Comparison of ENCODE assay signal across 12 mouse cellular contexts in the genomic region with DNA sequence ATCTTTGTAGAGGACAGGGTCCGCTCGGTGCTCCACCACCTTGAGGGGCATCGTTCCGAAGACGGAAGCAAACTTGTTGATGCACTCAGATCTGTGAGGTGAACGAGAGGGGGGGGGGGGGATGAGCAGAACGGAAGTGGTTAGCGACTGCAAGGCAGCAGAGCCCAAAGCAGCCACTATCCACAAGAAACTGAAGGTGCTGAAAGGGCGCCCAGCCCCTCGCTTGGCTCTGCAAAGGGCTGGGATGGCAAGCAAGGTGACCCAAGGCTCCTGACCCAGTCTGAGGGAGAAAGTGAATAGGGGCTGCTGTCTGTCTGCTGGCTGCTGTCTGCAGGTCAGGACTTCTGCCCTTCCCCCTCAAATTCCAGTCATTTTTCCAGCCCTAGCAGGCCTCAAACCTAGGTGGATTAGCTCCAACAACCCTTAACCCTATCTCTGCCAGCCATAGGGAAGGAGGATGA. TPM values are rescaled to one million over a fixed set of nuclear protein-coding genes. Genes with fewer than 3 reads are reported as not detected.
DNase-seq lines count a peak whose midpoint lies in the region; ATAC-seq and TF ChIP-seq lines count a peak whose summit lies in the region.
"Had no signal": no experiment of that assay in that cellular context is flagged by ENCODE, and none has a peak within 500 bp of the region (broad histone marks: within the 10 kb centered on the region; RNA-seq: fewer than 3 reads in every experiment).

No protein-coding gene starts in this region.

- H3K27ac ChIP-seq in forebrain, embryonic 11.5 days (ENCODE audit: low read depth, low read length) = no peak overlapping the region
- no peak overlapping the region for H3K27ac ChIP-seq in forebrain, embryonic 13.5 days
- no peak overlapping the region for H3K27ac ChIP-seq in lung, embryonic 16.5 days (ENCODE audit: low read length)
- H3K27ac ChIP-seq in lung, postnatal 0 days (ENCODE audit: low read length) = no peak overlapping the region
- no peak overlapping the region for H3K27ac ChIP-seq in thymus, adult 2 months (ENCODE audit: control insufficient read depth, insufficient read depth, low read length)
- H3K27ac ChIP-seq: liver, embryonic 12.5 days had no signal

- no peak for TF ChIP-seq POLR2A in thymus, adult 2 months (IDR thresholded peaks at IDR 0.05; ENCODE audit: control insufficient read depth, extremely low read depth, insufficient read depth, low read length, poor library complexity)

- peaks cover 6% of the 10 kb centered on the region; the same call in 1 of the 2 replicates for H3K4me1 ChIP-seq in forebrain, embryonic 11.5 days (replicated peaks; ENCODE audit: control insufficient read depth, insufficient read depth, low read length)
- peaks cover 7% of the 10 kb centered on the region for H3K4me1 ChIP-seq in forebrain, embryonic 13.5 days
- peaks cover 14% of the 10 kb centered on the region for H3K4me1 ChIP-seq in lung, embryonic 16.5 days (replicated peaks; ENCODE audit: control insufficient read depth, insufficient read depth, low read length)
- peaks cover 4% of the 10 kb centered on the region for H3K4me1 ChIP-seq in lung, postnatal 0 days (ENCODE audit: insufficient read depth, low read depth, low read length)
- peaks cover 14% of the 10 kb centered on the region for H3K4me1 ChIP-seq in thymus, adult 2 months (replicated peaks; ENCODE audit: control insufficient read depth, insufficient read depth, low read length)

- H3K36me3 ChIP-seq in forebrain, embryonic 11.5 days (ENCODE audit: control insufficient read depth, insufficient read depth, low read length) = no peaks in the 10 kb centered on the region; the same call in 1 of the 2 replicates
- H3K36me3 ChIP-seq in forebrain, embryonic 13.5 days (ENCODE audit: poor library complexity, severe bottlenecking) = peaks cover 18% of the 10 kb centered on the region
- H3K36me3 ChIP-seq in lung, embryonic 16.5 days (ENCODE audit: control insufficient read depth, insufficient read depth, low read length) = peaks cover 7% of the 10 kb centered on the region
- no peaks in the 10 kb centered on the region; the same call in 1 of the 2 replicates for H3K36me3 ChIP-seq in lung, postnatal 0 days (ENCODE audit: insufficient read depth, low read length)
- H3K36me3 ChIP-seq in thymus, adult 2 months (ENCODE audit: control insufficient read depth, insufficient read depth, low read length) = no peaks in the 10 kb centered on the region

- 31% methylated on average over 8 of the region's 10 CpGs for WGBS in forebrain, embryonic 11.5 days
- 41% methylated on average over 8 of the region's 10 CpGs for whole genome bisulfite sequencing in forebrain, embryonic 13.5 days
- WGBS in lung, embryonic 16.5 days = 31% methylated on average over 8 of the region's 10 CpGs
- WGBS in lung, postnatal 0 days = 31% methylated on average over 9 of the region's 10 CpGs
- 66% methylated on average over 10 of the region's 10 CpGs for WGBS in thymus, adult 2 months

- no peaks in the 10 kb centered on the region for H3K9me3 ChIP-seq in forebrain, embryonic 11.5 days (ENCODE audit: control insufficient read depth, low read length)
- H3K9me3 ChIP-seq in forebrain, embryonic 13.5 days (replicated peaks) = no peaks in the 10 kb centered on the region
- no peaks in the 10 kb centered on the region for H3K9me3 ChIP-seq in lung, embryonic 16.5 days (ENCODE audit: control insufficient read depth, low read length)
- H3K9me3 ChIP-seq in lung, postnatal 0 days (ENCODE audit: low read length) = no peaks in the 10 kb centered on the region
- H3K9me3 ChIP-seq: liver, embryonic 12.5 days had no signal

- no peak for TF ChIP-seq CTCF in lung, postnatal 0 days (IDR thresholded peaks at IDR 0.05)
- TF ChIP-seq CTCF in thymus, adult 2 months (IDR thresholded peaks at IDR 0.05; ENCODE audit: borderline replicate concordance, control insufficient read depth, extremely low read depth, insufficient read depth, low read length, poor library complexity) = no peak

- H3K27me3 ChIP-seq in forebrain, embryonic 11.5 days (ENCODE audit: control insufficient read depth, insufficient read depth, low read length) = no peaks in the 10 kb centered on the region
- H3K27me3 ChIP-seq in forebrain, embryonic 13.5 days = no peaks in the 10 kb centered on the region
- H3K27me3 ChIP-seq in lung, embryonic 16.5 days (ENCODE audit: control insufficient read depth, insufficient read depth, low read depth, low read length) = no peaks in the 10 kb centered on the region
- H3K27me3 ChIP-seq in lung, postnatal 0 days (replicated peaks; ENCODE audit: insufficient read depth, low read length) = no peaks in the 10 kb centered on the region
- no peaks in the 10 kb centered on the region for H3K27me3 ChIP-seq in thymus, adult 2 months (ENCODE audit: control insufficient read depth, insufficient read depth, low read length)
- H3K27me3 ChIP-seq: liver, embryonic 12.5 days had no signal

- no peak overlapping the region; the same call in 1 of the 2 replicates for H3K9ac ChIP-seq in forebrain, embryonic 11.5 days (ENCODE audit: low read length)
- no peak overlapping the region for H3K9ac ChIP-seq in forebrain, embryonic 13.5 days
- H3K9ac ChIP-seq in lung, embryonic 16.5 days (ENCODE audit: low read length) = no peak overlapping the region
- H3K9ac ChIP-seq in lung, postnatal 0 days (replicated peaks; ENCODE audit: low read depth) = no peak overlapping the region
- H3K9ac ChIP-seq: forebrain, postnatal 0 days; liver, embryonic 12.5 days had no signal

- no peak overlapping the region for H3K4me3 ChIP-seq in forebrain, embryonic 11.5 days (ENCODE audit: low read depth, low read length)
- H3K4me3 ChIP-seq in forebrain, embryonic 13.5 days = no peak overlapping the region
- no peak overlapping the region for H3K4me3 ChIP-seq in lung, embryonic 16.5 days (ENCODE audit: low read length)
- no peak overlapping the region for H3K4me3 ChIP-seq in lung, postnatal 0 days (ENCODE audit: low read depth, low read length)
- H3K4me3 ChIP-seq in thymus, adult 2 months (ENCODE audit: control insufficient read depth, insufficient read depth, low read length) = peak overlapping the region; percentile 20
- H3K4me3 ChIP-seq: liver, embryonic 12.5 days had no signal

- ATAC-seq in forebrain, embryonic 11.5 days (replicated peaks; ENCODE audit: low FRiP score) = no peak
- ATAC-seq in forebrain, embryonic 13.5 days = no peak
- ATAC-seq in lung, embryonic 16.5 days (ENCODE audit: low read depth) = peak; percentile 64
- no peak for ATAC-seq in lung, postnatal 0 days
- ATAC-seq: forebrain, postnatal 0 days; liver, embryonic 12.5 days had no signal

- DNase-seq in forebrain, embryonic 11.5 days (ENCODE audit: low spot score) = peak; percentile 53
- DNase-seq in lung, postnatal 0 days (ENCODE audit: low spot score) = no peak
- peak; percentile 32 for DNase-seq in forelimb bud, embryonic 11.5 days (ENCODE audit: low read depth, low spot score)
- DNase-seq in thymus, adult 2 months = peak; percentile 16
- no peak for DNase-seq in right cerebral cortex, postnatal 10 days (ENCODE audit: low spot score in 2 of 2)
- no peak for DNase-seq in spleen, adult 18-20 months
- DNase-seq: cerebellum, postnatal 10 days; forebrain, postnatal 0 days; right cerebral cortex, postnatal 25 days had no signal

- TF ChIP-seq EP300 in lung, postnatal 0 days (IDR thresholded peaks at IDR 0.05) = no peak

- H3K4me2 ChIP-seq in forebrain, embryonic 11.5 days (ENCODE audit: low read depth, low read length, severe bottlenecking) = no peak overlapping the region
- no peak overlapping the region for H3K4me2 ChIP-seq in forebrain, embryonic 13.5 days
- peak overlapping the region; percentile 31; the same call in 1 of the 2 replicates for H3K4me2 ChIP-seq in lung, embryonic 16.5 days (ENCODE audit: low read depth, low read length)
- no peak overlapping the region for H3K4me2 ChIP-seq in lung, postnatal 0 days (replicated peaks; ENCODE audit: low read depth, low read length)
- H3K4me2 ChIP-seq: liver, embryonic 12.5 days had no signal

RNA-seq across cellular contexts. Expression of a gene that starts 54.0 kb away (rescaled TPM):
- 10.0 and 11.2 TPM in 2 replicates for polyA plus RNA-seq in forebrain, embryonic 11.5 days (2014; fragmentation: Nextera tagmentation; extraction: Ambion mirVana)
- polyA plus RNA-seq in forebrain, embryonic 13.5 days (2015; fragmentation: Nextera tagmentation; extraction: Ambion mirVana) = 0.62 and 1.00 TPM in 2 replicates
- polyA plus RNA-seq in lung, embryonic 16.5 days (2015; fragmentation: Nextera tagmentation; extraction: Ambion mirVana) = 0.03 TPM in 1 of 2 replicates, not detected in the other
- 0.04 TPM in 1 of 2 replicates, not detected in the other for polyA plus RNA-seq in lung, postnatal 0 days (2015; fragmentation: Nextera tagmentation; extraction: Ambion mirVana)
- 0.23 and 0.32 TPM in 2 replicates for polyA plus RNA-seq in thymus, adult 2 months (2012; rRNA removed)

Comparison
In these comparisons a context has a peak if more than half of its experiments do, and no peak if none do; other contexts are left out.
1. DNase-seq: peak in forebrain, embryonic 11.5 days (single experiment), forelimb bud, embryonic 11.5 days (single experiment) and thymus, adult 2 months (single experiment); none in lung, postnatal 0 days (single experiment), right cerebral cortex, postnatal 10 days (0 of 2) and spleen, adult 18-20 months (0 of 2).